Mouse (Mus musculus): Measurements from ENCODE around the gene Slc25a20.

The Slc25a20 gene

DNA sequence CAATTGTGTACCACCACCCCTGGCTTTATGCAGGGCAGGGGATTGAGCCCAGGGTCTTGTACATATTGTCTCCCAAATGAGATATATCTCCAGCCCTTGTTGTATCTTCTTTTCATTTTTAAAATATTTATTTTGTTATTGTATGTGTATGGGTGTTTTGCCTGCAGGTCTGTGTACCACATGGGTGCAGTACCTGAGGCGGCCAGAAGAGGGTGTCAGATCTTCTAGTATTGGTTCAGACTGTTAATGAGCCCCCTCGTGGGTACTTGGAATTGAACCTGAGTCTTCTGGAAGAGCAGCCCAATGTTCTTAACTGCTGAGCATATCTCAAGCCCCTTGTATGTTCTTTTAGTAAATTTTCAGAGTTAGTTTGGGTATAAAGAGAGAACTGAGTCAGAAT, 11.3 kb downstream of the Slc25a20 start:
- in situ Hi-C loops (cut with MboI; ENCODE audit: low pct_unique_long_range_greater_than_20kb in 1 of 2, low sequenced_read_pairs in 2 of 2, unreplicated experiment in 1 of 2): no loop called here

DNA sequence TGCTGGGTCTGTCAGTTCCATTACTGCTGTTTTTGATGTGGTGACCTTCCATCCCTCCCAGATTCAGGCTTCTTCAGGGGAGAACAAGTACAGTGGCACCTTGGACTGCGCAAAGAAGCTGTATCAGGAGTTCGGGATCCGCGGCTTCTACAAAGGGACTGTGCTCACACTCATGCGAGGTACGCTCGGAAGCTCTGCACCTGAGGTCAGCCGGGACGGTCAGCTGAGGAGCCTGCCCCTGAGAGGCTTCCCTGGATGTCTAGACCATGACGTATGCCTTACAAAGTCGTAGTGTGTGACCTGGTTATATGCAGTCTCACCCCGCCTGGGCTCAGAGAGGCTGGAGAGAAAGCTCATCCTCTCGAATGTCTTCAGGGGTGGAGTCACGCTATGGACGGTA, 18.1 kb downstream of the Slc25a20 start:
- in situ Hi-C loops (cut with MboI; ENCODE audit: low pct_unique_long_range_greater_than_20kb in 1 of 2, low sequenced_read_pairs in 2 of 2, unreplicated experiment in 1 of 2): no loop called here

DNA sequence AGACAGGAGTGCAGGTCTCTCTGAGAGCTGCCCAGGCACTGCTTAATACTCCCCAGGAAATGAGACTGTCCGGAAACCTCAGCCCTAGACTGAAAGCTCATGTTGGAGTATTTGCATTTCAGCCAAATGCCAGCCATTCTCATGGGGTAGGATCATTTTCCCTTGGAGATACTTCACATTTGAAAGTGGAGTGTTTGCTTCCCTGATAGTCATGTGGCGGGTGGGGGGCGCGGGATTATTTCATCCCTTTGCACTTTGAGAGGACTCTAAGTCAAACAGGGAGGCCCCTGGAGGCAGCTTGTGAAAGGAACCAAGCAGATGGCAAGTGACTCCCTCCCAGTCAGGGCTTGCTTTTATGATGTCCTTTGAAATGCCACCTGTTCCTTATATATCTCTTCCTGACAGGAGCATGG, 24.6 kb downstream of the Slc25a20 start:
- in situ Hi-C loops (cut with MboI; ENCODE audit: low pct_unique_long_range_greater_than_20kb in 1 of 2, low sequenced_read_pairs in 2 of 2, unreplicated experiment in 1 of 2): no loop called here

DNA sequence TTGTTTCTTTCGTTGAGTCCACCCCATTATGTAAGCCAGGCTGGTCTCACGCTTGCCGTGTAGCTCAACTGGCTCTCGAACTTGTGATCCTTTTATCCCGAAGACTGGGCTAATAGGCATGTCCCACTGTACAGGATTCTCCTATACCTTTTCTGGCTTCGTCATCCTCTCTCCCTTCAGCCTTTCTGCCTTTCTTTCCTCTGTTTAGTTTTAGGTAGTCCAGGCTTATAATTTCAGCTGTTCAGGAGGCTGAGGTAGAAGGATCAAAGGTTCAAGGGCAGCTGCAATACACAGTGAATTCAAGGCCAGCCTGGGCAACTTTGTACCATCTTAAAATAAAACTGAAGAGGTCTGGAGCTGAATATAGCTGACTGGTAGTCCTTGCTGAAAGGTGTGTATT, 25.3 kb downstream of the Slc25a20 start:
- in situ Hi-C loops (cut with MboI; ENCODE audit: low pct_unique_long_range_greater_than_20kb in 1 of 2, low sequenced_read_pairs in 2 of 2, unreplicated experiment in 1 of 2): no loop called here

DNA sequence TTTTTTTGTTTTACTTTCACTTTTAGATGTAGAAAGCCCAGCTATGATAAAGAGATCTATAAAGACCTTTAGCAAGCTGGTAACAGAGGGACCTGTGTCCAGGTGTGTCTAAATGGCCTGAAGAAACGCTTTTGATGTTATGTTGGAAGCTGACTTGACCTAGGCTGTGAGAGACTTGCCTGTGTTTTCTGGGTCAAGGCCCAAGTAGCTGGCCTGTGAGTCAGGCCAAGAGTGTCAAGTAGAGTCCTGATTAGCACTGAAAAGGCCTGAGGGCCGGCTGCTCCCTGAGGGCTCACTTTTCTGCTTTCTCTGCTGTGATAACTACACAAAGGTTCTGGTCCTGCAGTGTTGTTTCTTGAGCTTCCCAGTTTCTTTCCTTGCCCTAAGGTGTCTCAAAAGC, 25.8 kb downstream of the Slc25a20 start:
- in situ Hi-C loops (cut with MboI; ENCODE audit: low pct_unique_long_range_greater_than_20kb in 1 of 2, low sequenced_read_pairs in 2 of 2, unreplicated experiment in 1 of 2): no loop called here

DNA sequence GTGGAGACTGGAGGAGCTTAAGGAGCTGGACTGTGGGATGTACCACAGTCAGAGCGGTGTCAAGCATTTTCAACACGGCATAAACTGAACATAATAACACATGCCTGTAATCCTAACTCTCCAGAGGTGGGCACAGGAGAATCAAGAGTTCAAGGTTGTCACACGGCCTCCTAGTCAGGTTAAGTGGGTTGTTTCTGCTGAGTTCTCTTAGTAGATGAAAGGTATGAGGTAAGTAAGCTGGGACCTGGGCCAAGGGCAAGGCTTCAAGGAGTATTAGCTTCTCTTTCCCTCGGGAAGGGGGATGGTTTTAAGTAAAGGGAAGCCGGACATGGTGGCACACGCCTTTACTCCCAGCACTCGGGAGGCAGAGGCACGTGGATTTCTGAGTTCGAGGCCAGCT, 26.6 kb downstream of the Slc25a20 start:
- in situ Hi-C loops (cut with MboI; ENCODE audit: low pct_unique_long_range_greater_than_20kb in 1 of 2, low sequenced_read_pairs in 2 of 2, unreplicated experiment in 1 of 2): no loop called here

DNA sequence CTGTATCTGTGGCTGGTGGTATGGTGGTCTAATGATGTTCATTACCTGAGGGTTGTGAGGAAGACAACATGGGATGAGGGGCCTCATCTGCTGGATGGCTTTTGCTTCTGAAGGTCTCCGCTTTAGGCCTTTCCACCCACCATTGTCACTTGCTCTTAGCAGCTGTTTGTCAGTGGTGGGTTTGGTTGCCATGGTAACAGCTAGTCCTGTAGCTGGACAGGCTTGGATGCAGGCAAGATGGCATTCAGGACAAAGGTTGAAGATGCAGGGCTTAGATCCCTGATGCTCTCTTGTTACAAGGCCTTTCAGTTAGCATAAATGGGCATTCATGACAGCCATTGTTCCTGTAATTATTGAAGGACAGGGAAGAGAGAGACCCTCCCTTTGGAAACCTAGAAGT, 27.2 kb downstream of the Slc25a20 start, which contains the start of gene Prkar2a:
TSS of gene Prkar2a (plus strand) at position 209 of the 400 bp plus-strand sequence.
- in situ Hi-C loops (cut with MboI; ENCODE audit: low pct_unique_long_range_greater_than_20kb in 1 of 2, low sequenced_read_pairs in 2 of 2, unreplicated experiment in 1 of 2): no loop called here

DNA sequence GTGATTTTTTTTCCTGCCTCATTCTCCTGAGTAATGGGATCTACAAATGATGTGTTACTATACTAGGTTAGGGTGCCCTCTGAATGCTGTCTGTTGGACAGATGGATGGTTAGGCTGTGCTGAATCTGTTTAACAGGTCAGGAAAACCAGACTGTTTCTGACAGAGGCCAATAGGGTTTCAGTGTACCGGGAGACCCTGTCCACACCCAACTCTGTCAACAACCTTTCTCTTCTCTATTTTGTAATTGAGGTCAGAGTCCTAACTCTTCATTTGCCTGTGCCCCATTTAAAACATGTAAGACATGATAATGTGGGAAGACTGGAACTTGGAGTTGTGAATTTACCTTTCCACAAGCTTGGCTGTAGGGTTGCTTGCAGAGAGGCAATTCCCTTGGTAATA, 28.1 kb downstream of the Slc25a20 start:
- in situ Hi-C loops (cut with MboI; ENCODE audit: low pct_unique_long_range_greater_than_20kb in 1 of 2, low sequenced_read_pairs in 2 of 2, unreplicated experiment in 1 of 2): no loop called here

DNA sequence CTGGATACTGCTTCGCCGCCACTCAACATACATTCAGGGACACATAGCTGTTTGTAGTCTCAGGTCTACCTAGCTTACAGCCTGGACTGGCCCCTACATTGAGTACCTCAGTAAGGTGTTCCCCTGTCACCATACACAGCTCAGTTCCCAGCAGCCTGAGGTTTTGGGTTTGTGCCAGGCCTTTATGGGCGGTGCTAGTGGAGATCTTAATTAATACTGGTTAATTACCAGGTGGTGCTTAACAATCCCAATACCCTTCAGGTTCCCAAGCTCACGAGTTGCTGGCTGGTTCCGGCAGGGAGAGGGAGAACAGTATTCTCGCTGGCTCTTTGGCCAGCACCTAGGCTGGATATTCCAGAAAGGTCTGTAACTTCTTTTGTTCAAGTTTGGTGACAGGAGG, 29.0 kb downstream of the Slc25a20 start:
- in situ Hi-C loops (cut with MboI; ENCODE audit: low pct_unique_long_range_greater_than_20kb in 1 of 2, low sequenced_read_pairs in 2 of 2, unreplicated experiment in 1 of 2): no loop called here

DNA sequence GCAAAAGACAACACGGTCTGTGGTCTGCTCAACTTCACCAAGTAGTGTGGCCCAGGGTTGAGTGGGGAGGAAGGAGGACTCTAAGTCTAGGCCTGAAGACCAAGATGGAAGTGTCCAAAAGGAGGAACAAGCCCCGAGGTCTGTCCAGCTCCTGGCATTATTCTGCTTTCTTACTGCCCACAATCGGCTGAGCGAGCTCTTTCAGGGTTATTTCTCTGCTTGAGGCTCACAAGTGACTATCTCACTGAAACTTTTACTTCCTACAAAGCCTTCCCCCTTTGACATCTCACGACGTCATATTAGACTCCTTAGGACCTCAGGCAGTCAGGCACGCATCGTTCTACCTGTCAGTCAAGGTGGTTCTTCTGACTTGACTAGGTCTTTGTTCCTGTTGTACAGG, 29.5 kb downstream of the Slc25a20 start:
- in situ Hi-C loops (cut with MboI; ENCODE audit: low pct_unique_long_range_greater_than_20kb in 1 of 2, low sequenced_read_pairs in 2 of 2, unreplicated experiment in 1 of 2): no loop called here

DNA sequence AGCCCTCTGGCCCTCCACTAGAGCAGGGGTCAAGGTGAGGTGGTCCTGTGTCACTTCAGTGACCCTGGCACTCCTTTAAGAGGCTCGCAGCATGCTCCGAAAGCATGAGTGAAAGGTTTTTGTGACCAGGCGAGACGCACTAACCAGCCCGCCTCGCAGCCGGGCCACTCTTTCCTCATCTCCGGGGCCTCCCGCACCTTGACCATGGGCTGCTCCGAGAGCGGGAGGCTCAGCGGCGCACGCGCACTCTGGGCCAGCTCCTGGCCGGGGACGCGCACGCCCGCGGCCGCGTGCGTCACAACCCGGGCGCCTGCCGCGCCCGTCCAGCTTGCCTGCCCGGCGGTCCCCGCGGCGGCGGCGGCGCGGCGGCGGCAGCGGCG, 29.9 kb downstream of the Slc25a20 start:
- in situ Hi-C loops (cut with MboI; ENCODE audit: low pct_unique_long_range_greater_than_20kb in 1 of 2, low sequenced_read_pairs in 2 of 2, unreplicated experiment in 1 of 2): no loop called here

DNA sequence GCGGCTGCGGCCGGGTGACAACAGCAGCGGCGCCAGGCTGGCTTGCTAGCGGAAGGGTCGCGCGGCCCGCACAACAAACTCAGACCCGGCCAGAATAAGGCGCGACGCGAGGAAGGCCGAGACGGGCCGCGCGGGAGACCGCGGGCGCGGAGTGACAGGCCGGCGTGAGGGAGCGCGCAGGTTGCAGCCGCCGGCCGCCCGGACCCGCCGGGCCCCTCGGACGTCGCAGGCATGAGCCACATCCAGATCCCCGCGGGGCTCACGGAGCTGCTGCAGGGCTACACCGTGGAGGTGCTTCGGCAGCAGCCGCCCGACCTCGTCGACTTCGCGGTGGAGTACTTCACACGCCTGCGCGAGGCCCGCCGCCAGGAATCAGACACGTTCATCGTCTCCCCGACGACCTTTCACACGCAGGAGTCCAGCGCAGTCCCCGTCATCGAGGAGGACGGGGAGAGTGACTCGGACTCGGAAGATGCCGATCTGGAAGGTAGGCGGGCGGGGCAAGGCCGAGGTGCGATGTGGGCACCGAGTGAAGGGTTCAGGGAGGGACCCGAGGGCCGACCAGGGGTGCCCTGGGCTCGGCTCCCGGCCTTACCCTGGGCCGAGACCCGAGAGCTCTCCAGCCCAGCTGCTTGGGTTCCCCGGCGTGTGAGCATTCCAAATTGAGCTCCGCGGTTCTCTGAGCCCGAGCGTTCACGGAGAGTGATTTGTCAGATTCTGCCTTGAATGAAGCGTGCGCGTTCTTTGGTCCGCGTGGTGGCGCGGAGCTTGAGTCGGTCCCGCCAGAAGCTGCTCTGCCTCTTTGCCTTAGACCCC, 30.5 kb downstream of the Slc25a20 start:
- in situ Hi-C loops (cut with MboI; ENCODE audit: low pct_unique_long_range_greater_than_20kb in 1 of 2, low sequenced_read_pairs in 2 of 2, unreplicated experiment in 1 of 2): no loop called here

DNA sequence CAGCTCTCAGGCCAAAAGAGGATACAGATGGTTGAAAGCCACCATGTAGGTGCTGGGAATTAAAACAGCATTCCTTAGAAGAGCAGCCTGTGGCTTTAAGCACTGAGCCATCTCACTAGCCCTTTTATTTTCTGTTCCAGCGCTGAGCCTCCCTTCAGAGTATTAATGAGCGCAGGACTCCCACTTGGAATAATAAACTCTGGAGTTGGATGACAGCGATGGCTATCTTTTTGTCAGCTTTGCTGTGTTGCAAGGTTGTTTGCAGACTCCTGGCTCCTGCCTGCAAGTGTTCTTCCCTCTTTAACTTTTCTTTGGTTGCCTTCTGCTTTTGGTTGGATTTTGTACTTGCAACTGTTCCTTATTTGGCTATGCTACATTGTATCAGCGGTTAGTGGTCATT, 32.1 kb downstream of the Slc25a20 start:
- in situ Hi-C loops (cut with MboI; ENCODE audit: low pct_unique_long_range_greater_than_20kb in 1 of 2, low sequenced_read_pairs in 2 of 2, unreplicated experiment in 1 of 2): no loop called here

DNA sequence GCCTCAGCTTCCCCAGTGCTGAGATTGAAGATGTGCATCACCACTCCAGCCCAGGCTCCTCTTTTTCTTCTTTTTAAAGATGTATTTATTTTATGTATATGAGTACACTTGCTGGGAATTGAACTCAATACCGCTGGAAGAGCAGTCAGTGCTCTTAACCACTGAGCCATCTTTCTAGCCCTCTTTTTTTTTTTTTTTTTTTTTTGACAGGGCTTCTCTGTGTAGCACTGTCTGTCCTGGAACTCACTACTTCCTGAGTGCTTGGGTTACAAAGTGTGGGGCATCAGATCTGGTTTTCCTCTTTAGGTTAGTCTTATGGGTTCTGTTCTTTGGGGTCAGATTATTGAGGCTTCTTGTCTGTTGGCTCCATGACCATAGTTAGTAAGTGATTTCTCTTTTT, 32.6 kb downstream of the Slc25a20 start:
- in situ Hi-C loops (cut with MboI; ENCODE audit: low pct_unique_long_range_greater_than_20kb in 1 of 2, low sequenced_read_pairs in 2 of 2, unreplicated experiment in 1 of 2): no loop called here

DNA sequence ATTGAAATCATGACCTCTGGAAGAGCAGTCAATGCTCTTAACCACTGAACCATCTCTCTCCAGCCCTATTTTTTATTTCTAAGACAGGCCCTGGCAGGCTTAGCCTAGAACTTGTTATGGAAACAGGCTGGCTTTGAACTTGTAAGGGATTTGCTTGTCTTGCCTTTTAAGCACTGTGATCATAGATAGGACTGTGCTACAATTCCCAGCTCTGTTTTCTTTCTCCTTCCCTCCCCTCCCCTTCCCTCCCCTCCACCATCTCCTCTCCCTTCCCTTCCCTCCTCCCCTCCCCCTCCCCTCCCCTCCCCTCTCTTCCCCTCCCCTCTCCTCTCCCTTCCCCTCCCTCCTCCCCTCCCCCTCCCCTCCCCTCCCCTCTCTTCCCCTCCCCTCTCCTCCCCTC, 40.6 kb downstream of the Slc25a20 start:
- in situ Hi-C loops (cut with MboI; ENCODE audit: low pct_unique_long_range_greater_than_20kb in 1 of 2, low sequenced_read_pairs in 2 of 2, unreplicated experiment in 1 of 2): no loop called here

DNA sequence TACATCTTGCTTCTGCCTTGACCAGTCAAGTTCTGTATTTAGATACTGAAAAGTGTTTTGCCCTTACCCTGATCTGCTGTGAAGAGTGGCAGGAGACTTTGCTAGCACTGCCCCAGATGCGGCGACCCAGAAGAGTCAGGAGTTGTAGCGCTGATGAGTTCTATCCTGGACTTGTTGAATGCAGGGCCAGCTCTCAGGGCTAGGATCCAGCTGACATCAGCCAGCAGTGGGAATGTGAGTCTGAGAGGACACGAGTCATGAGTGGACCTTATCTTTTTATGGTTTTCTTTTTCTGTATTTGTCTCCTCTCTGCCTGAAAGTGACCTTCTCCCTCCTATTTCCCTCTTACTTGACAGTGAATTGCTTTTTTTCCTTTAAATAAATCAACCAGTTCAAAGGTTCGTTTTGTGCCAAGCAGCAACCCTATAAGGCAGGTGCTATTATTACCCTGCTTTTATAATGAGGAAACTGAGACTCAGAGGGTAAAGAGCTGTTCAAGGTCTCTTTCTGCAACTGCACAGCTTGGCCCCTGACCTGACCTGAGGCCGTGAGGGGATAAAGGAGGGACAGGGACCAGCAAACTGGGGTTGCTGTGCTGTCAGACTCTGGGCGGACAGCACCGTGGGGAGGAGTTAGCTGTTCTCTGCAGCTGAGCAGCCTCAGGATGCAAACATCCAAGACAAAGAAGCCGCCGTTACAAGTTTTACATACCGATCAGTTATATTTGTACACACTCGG, 41.7 kb downstream of the Slc25a20 start:
- in situ Hi-C loops (cut with MboI; ENCODE audit: low pct_unique_long_range_greater_than_20kb in 1 of 2, low sequenced_read_pairs in 2 of 2, unreplicated experiment in 1 of 2): no loop called here

DNA sequence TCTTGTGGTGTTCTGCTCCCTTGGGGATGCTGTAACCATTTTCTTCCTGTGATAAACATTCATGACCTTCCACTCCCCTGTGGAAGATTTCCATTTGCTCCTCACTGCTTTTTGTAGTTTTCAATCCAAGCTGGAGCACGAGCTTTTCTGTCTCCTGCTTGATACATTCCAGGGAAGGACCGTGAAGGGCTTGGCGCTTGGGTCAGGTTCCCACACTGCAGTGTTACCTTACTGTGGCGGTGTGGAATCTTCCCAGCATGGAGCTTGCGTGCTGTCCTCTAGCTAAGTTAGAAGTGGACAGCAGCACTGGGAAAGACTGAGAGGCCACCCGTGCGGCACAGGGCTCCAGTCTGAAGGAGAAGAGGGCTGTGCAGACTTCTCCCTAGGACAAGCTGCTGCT, 42.7 kb downstream of the Slc25a20 start:
- in situ Hi-C loops (cut with MboI; ENCODE audit: low pct_unique_long_range_greater_than_20kb in 1 of 2, low sequenced_read_pairs in 2 of 2, unreplicated experiment in 1 of 2): no loop called here

DNA sequence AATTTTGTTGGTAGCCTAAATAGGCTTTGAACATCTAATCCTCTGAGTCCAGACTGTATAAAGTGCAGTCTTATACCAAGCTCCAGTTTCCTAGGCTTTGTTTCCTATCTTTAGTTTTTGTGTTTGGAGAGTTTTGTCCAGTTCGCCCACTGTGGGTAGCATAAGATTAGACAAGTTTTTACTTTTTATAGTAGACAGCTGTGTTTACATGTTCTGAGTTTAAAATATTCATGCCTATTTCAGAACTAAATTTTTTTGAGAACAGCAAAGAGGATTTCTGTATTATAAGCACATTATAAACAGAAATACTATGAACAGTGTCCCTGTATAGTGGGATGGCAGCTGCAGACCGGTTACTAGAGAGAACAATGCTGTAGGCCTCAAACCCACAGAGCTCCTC, 45.3 kb downstream of the Slc25a20 start:
- in situ Hi-C loops (cut with MboI; ENCODE audit: low pct_unique_long_range_greater_than_20kb in 1 of 2, low sequenced_read_pairs in 2 of 2, unreplicated experiment in 1 of 2): no loop called here

DNA sequence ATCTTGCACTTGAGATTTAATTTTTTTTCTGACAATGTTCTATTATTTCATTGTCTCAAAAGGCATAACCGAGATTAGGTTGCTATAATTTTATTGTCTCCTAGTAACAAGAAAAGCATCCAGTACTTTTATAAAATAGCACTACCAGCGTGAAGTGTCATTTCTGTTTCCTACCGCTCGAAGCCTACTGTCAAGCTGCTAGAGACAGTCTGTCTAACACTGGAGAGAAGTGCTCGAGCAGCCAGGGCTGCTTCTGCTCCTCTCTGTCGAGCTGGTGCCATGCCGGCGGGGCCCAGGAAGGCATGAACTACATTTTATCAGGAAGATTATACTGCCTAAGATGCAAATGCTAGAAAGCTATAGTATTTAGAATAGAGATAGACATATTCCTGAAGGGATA, 46.9 kb downstream of the Slc25a20 start:
- in situ Hi-C loops (cut with MboI; ENCODE audit: low pct_unique_long_range_greater_than_20kb in 1 of 2, low sequenced_read_pairs in 2 of 2, unreplicated experiment in 1 of 2): no loop called here

DNA sequence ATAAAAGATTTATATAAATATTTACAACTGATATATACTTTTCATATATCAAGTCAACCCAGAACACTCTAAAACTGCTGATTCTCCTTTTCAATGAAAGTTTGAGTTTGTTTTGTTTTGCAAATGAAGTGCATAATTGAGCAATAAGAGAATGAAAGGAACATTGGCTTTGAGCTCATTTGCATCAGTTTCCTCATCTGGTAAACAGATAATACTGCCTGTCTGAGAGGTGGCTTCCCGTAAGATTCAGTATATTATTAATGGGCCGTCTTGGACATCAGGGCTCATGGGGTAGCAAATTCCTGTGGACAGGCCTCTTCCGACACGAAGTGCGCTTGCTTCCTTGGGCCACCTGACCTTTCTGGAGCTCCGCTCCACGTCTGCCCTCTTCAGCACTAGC, 48.9 kb downstream of the Slc25a20 start:
- in situ Hi-C loops (cut with MboI; ENCODE audit: low pct_unique_long_range_greater_than_20kb in 1 of 2, low sequenced_read_pairs in 2 of 2, unreplicated experiment in 1 of 2): no loop called here

Measured in mouse embryonic stem cell (cell line).